Mouse (Mus musculus): ENCODE results near the gene Slc2a5.

The Slc2a5 gene

GRCm38 (mm10) chr4:150146286-150146685, 27.2 kb downstream of the Slc2a5 start:
- no peak for DNase-seq

- DNase-seq, result no peak
These were observed 32.0 kb downstream of the Slc2a5 start for GRCm38 (mm10) chr4:150151045-150151444.

- no peak for DNase-seq
These were observed 33.4 kb downstream of the Slc2a5 start for GRCm38 (mm10) chr4:150152483-150152882.

GRCm38 (mm10) chr4:150155301-150155700, 36.2 kb downstream of the Slc2a5 start:
- DNase-seq, result no peak

DNA sequence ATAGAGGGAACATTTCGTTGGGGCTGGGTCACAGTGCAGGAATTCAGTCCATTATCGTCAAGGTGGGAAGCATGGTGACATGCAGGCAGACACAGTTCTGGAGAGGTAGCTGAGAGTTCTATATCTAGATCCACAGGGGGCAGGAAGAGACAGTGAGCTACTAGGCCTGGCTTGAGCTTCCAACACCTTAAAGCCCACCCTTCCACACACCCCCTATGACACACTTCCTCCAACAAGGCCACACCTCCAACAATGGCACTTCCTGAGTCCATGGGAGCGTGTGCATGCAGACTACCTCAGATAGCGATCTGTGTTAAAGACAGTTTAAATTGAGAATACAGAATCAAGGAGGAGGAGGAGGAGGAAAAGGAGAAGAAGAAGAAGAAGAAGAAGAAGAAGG, 36.6 kb downstream of the Slc2a5 start:
- no peak for DNase-seq

GRCm38 (mm10) chr4:150157348-150157882, 38.3 kb downstream of the Slc2a5 start:
- DNase-seq, result peak in 1 of 2 experiments; percentile 41

DNA sequence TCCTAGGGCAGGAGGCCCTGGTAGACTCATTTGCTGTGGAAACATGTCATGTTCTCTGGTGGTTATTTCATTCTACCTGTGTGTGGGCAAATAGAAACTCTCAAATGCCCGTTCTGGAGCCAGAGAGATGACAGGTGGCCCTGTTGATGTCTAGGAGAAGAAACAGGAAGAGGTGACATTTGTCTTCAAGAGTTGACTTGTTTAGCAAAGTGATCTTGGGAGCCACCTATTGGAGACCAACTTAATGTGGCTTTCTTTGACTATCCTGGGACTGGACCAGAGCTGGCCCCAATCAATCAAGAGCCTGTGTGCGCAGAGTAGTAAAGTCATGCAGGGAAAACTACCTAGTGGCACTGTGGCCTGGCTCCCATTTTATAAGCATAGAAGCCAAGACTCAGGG, 40.4 kb downstream of the Slc2a5 start:
- no peak for DNase-seq

DNA sequence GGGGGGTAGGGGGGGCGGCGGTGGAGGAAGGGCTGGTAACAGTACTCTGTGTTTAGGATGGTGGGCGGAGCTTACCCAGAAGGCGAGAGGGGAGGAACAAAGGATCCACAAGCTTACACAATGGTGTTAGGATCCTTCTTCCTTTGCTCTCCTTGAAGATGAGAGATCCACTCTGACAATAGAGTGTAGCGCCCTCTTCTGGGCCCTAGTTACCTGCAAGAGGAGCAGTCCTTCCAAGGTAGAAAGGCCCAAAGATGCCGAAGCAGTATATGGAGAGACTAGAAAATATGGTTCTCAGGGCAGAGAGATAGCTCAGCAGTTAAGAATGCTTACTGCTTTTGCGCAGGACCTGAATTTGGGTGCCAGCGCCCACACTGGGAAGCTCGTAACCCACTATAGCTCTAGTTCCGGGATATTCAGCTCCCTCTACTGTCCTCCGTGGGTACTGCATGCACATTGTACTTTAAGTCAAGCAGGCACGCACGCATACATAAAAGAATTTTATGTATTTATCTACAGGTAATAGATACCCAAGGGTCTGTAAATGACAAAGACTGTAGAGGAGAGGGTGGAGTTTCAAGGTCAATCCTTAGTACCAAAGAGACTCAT, 43.6 kb downstream of the Slc2a5 start:
- DNase-seq, result no peak

DNA sequence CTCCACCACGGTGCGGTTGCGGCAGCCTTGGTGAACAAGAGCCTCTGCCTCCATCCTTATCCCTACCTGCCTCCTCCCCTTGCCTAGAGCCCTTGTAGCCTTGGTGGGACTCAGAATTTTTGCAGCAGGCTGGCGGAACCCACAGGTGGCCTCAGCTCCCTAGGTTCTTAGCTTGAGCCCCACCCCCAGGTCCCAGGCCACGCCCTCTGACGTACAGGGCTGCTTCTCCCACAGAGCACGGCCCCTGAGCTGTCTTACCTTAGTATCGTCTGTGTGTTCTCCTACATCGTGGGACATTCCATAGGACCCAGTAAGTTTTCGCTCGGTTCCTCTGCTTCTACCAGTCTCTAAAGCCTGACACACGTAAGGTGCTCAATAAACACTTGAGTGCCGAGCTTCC, 45.8 kb downstream of the Slc2a5 start:
- no peak for DNase-seq

GRCm38 (mm10) chr4:150168406-150168805, 49.3 kb downstream of the Slc2a5 start:
- DNase-seq, result no peak

GRCm38 (mm10) chr4:150172107-150172506, 53.0 kb downstream of the Slc2a5 start:
- DNase-seq, result no peak

DNA sequence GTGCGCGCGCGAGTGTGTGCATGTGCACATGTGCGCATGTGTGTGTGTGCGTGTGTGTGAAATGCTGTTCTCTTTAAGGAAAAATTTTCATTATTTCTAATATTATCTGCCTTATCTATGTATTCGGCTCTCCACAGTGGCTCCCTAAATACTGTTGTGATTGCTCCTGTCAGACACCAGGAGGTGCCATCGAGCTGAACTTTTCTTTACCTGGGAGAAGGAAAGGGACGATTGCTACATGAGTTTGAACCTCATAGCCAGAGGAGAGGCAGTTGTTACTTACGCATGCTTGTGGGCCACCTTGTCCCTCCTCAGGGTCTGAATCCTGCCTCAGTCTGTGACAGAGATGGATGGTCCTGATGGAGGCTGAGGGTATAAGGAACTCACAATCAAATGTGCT, 54.2 kb downstream of the Slc2a5 start:
- DNase-seq, result peak; percentile 21 to 38

- DNase-seq, result no peak
These were observed 54.9 kb downstream of the Slc2a5 start for GRCm38 (mm10) chr4:150174027-150174426.

DNA sequence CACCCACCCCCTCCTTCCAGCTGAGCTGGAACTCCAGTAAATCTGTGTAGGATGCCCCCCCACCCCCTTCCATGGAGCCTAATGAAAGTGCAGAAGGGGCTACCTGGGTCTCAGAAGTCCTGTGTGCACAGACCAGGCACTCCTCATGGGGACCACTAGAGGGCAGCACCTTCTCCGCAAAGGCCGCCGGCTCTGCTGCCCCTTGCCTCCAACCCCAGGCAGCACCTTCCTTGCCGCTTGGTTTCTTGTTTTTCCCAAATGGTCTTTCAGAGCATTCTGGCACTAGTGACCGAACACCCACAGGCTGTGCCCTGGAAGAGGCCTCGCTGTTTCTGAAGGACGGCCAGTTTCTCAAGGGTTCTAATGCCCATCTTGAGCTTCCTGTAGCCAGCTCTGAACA, 57.5 kb downstream of the Slc2a5 start:
- DNase-seq, result peak in 1 of 2 experiments; percentile 22

- DNase-seq, result no peak
These were observed 58.0 kb downstream of the Slc2a5 start for GRCm38 (mm10) chr4:150177122-150177521.

GRCm38 (mm10) chr4:150178131-150178530, 59.0 kb downstream of the Slc2a5 start:
- no peak for DNase-seq

- DNase-seq, result no peak
These were observed 62.2 kb downstream of the Slc2a5 start for GRCm38 (mm10) chr4:150181304-150181703.

DNA sequence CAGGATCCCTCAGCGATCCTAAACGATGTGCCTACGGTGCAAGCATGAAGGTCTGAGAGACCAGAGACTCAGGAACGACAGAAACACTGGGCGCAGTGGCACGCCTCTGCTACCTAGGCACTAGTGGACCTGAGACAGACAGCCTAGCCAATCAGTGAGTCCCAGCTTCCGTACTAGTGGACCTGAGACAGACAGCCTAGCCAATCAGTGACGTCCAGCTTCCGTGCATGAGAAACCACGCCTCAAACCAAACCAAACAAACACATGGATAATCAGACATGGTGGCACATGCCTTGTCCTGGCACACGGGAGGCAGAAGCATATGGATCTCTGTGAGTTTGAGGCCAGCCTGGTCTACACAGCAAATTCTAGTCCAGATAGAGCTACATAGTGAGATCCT, 69.2 kb downstream of the Slc2a5 start:
- DNase-seq, result no peak

- no peak for DNase-seq
These were observed 73.1 kb downstream of the Slc2a5 start for GRCm38 (mm10) chr4:150192199-150192598.

Data from kidney, adult 8-10 months (tissue).